Mouse (Mus musculus) right cerebral cortex, postnatal 14 days (tissue): ENCODE data around the gene Fam173b.

Source experiments
- DNase-seq: peaks from one replicate; pipeline ENCODE4 v3.0.0; 2022

The Fam173b gene

DNA sequence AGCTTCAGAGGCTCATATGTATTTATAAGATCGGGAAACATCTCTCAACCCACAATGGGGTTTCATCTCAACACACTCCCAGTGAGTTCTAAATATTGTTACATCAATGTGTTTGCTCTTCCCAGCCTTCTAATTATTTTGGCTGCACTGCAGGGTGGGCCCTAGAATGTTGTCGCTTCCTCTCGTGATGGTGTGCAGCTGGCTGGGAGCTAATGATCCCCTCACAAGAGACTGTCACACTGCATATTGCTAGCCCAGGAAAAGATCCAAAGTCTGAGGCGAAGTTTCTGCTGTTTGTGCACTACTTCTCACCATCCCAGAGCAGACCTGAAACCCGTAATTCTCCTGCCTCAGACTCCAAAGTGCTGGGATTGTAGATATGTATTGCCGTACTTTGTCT, 45.6 kb downstream of the Fam173b start:
- no peak for DNase-seq

- no peak for DNase-seq
Measured at GRCm38 (mm10) chr15:31647851-31648569, 46.4 kb downstream of the Fam173b start.

DNA sequence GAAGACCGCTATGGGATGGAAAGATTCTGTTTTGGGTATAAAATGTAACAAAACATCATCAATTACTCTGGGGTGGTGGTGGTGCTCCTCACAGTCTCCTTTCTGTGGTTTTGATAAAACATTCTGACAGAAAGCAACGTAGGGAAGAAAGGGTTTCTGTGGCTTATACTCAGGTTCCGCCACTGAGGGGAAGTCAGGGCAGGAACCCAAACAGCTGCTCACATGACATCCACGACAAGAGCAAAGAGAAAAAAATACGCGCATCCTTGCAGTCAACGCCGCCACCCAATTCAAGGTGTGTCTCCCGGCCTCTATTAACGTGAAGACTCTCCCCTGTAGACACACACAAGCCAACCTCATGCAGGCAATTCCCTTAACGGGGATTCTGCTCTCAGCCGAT, 48.0 kb downstream of the Fam173b start:
- no peak for DNase-seq

- DNase-seq: no peak
Measured at GRCm38 (mm10) chr15:31650821-31651220, 49.2 kb downstream of the Fam173b start.

GRCm38 (mm10) chr15:31660133-31660795, 58.6 kb downstream of the Fam173b start:
- no peak for DNase-seq

- DNase-seq: no peak
Measured at GRCm38 (mm10) chr15:31660844-31661243, 59.2 kb downstream of the Fam173b start.

DNA sequence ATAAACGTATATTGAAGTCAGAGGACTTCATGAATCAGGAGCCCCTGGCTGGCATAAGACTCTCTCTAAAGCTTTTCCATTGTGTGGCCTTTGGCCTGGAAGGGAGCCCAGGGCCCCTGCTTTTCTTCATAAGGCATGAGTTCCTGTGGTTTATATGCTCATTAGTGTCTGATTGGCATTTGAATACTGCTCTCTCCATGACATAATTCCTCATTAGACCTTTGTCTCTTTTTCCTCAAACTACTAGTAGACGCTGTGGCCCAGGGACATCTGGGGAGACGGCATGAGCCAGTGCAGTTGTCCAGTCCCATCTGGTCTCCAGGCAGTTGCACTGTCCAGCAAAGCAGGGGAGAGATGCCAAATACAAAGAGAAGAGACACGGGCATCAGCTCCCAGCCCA, 60.1 kb downstream of the Fam173b start:
- DNase-seq: no peak

GRCm38 (mm10) chr15:31663074-31663473, 61.4 kb downstream of the Fam173b start:
- no peak for DNase-seq
